Mouse (Mus musculus) CD4-positive, CD25-positive, alpha-beta regulatory T cell, adult 2 months (primary cell): ENCODE data around the gene Dusp15.

ENCODE experiments used
- DNase-seq: peaks from one replicate; pipeline ENCODE4 v3.0.0-alpha.2; 2012; ENCODE audit warnings: low read depth, low spot score

Gene Dusp15

GRCm38 (mm10) chr2:152951065-152951849 is at the start of gene Dusp15:
Dusp15 (minus strand) TSS chr2:152951698.
- peak; percentile 29 for DNase-seq

GRCm38 (mm10) chr2:152997046-152997445 is 45.5 kb upstream of the Dusp15 start:
- DNase-seq = no peak

DNA sequence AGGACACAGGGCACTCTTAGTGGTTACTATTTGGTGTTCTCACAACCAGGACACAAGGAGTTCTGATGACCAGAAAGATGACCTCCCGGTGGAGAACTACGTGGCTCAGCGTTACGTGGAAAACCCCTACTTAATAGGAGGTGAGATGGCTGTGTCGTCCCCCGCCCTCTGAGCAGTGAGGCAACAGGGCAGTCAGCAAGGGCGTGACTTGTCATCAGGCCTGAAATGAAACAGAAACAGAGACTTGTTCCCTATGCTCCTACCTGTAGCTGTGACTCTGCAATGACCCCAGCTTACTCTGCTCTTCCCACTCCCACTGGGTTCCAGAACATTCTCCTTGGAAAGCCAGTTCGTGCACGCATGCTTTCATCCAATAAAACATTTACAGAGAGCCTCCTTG is 40.0 kb upstream of the Dusp15 start:
- DNase-seq = no peak

- DNase-seq = no peak
Observed at GRCm38 (mm10) chr2:152985582-152985981, 34.1 kb upstream of the Dusp15 start.

GRCm38 (mm10) chr2:152976991-152977390 is 25.5 kb upstream of the Dusp15 start:
- no peak for DNase-seq

DNA sequence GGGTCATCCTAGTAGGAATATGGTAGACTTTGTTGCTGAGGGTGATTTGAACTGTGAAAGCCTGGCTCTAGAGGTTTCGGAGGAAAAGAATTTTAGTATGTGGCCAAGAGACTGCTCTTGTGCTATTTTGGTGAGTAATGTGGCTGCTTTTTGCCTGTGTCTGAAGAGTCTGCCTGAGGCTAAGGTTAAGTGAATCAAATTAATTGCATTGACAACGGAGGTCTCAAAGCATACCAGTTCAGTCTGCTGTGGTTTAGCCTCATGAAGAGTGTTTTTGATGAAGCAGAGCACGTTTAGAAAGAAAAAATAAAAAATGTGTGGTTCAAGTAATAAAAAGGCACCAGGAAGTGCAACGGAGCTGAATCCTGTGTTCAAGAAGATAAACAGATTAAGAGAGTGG is 14.1 kb upstream of the Dusp15 start:
- DNase-seq = no peak

DNA sequence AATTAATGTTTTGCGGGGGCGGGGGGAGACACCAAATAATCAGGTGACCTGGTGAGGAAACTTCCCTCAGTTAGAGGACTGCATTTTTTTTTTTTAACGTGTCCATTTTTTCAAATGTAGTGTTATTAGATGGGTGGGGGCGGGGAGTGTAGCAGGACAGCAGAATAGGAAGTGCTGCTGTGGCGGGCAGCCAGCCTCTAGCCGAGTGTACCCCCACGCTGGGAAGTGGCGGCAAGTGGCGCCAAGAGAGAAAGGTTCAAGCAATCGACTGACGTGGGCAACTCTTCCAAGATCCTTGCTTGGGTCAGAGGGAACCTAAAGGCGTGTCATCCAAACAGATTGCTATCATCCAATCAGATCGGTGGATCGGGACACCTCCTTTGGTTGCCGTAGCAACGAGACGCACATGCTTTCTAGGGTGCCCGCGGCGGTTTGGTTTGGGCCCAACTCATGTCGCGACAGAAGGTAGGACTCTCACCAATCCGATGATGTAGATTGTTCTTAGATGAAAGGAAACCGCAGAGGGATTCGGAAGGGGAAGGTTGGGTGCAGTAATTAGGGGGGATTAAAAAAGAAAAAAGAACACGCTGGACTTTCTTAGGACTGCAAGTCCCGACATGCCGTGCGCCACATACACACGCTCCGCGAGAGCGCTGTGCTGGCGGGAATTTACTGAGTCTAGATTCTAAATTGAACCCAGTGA is 10.7 kb upstream of the Dusp15 start, which contains the start of gene Ttll9:
TSS of gene Ttll9 (plus strand) at position 395 of the 703 bp plus-strand sequence.
- peak; percentile 65 for DNase-seq

GRCm38 (mm10) chr2:152958116-152958515 is 6.6 kb upstream of the Dusp15 start:
- DNase-seq = no peak

DNA sequence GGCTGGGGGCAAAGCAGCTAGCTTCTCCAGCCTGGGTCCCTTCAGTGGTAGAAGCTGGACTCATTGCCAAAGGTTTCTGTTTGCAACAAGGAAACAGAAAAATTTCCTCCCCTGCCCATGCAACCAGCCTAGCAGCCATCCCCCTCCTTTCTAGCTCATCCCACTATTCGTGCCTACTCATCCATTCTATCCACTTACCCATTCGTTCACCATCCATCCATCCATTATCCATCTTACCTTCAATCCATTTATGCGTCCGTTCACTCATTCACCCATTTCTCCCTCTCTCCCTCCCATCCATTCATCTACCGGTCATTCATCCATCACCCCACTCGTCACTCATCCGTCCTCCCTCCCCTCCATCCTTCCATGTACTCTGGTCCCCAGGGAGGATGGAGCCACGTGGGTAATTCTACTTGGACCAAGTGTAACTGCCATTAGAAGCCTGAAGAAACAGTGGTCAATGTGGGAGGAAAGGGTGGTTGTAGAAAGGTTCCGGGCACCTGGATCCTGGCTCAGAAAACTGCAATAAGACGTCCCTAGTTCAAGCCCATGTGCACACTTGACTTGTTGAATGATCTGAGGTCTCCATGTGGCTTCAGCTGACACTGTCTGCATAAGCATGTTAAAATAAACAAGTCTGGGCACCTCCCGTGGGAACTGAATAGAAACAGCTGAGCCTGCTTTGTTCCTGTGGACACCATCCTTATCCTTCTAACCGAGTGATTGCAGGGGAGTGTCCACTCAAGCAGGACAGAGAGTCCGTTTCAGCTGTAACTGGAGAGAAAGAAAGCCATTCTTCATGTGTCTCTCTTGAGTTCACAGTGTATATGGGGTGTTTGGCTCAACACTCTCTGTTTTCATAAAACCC is 587 bp upstream of the Dusp15 start:
- no peak for DNase-seq

DNA sequence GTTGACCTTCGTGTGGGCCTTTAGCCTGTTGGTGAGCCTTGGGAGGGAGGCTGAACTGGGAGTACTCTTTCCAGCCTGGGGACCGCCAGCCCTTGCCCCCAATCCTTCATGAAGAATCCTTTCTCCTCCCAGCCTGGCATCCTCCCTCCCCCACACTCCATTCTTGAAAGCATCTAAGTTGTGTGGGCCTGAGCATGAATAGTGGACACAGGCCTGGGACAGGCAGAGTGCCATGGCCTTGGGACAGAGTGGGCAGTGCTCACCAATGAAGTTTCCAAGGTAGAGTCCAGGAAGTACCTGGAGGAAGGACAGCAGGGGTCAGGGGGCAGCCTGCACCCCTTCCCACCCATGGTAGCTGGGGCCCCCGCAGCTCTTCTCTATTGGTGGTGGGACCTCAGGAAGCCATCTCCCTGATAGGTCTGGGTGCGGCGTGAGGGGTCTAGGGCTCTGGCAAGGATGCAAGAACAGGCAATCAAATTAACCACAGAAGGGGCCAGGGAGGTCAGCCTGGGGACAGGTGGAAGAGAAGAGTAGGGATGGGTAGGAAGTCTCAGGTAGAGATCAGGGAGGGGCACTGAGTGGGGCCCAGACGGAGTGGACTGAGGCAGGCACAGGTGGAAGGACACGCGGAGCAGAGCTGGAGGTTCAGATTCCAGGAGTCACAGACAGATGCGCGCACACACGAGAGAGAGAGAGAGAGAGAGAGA is 987 bp downstream of the Dusp15 start:
- DNase-seq = no peak

DNA sequence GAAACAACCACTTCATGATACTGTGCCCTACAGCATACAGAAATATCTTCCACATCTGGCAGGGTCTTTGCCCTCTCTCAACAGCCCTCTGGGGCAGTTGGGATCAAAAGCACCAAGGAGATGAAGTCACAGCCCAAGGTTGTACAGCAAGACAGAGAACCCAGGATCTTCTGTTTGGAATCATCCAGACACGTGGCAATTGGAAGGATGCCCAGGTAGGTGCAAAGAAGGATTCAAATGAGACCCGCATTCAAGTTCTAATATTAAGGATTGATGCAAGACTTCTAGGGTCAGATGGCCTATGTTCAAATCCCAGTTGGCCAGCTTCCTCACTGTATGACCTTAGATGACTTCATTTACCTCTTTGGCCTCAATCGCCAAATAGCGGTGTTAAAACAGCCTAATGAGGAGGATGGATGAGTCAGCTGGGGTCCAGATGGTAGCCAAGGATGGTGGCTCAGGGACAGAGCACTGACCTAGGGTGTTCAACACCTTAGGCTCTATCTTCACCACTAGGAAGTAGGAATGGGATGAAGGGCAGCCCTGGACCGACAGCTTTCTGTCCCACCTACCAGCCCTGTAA is 3.0 kb downstream of the Dusp15 start:
- DNase-seq = no peak

- DNase-seq = no peak
Observed at GRCm38 (mm10) chr2:152947098-152947497, 4.4 kb downstream of the Dusp15 start.

GRCm38 (mm10) chr2:152944013-152944412 is 7.5 kb downstream of the Dusp15 start:
- DNase-seq = no peak

DNA sequence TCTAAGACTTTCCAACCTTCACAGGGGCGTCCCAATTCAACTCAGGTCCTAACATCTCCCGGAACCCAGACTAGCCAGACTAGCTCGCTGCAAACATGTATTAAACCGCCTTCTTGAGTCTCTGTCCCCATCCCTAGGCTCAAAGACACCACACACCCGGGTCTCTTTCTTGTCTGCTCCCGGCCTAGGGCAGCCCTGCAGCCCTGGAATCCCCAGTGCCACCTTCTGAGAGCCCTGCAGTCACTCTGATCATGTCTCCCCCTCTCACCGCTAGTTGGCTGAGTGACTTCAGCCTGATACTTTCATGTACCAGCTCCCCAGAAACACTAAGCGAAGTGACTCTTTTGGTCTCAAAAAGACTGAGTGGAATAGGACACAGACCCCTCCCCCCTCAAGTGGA is 7.9 kb downstream of the Dusp15 start:
- DNase-seq = no peak

- DNase-seq = no peak
Observed at GRCm38 (mm10) chr2:152942898-152943515, 8.5 kb downstream of the Dusp15 start.

DNA sequence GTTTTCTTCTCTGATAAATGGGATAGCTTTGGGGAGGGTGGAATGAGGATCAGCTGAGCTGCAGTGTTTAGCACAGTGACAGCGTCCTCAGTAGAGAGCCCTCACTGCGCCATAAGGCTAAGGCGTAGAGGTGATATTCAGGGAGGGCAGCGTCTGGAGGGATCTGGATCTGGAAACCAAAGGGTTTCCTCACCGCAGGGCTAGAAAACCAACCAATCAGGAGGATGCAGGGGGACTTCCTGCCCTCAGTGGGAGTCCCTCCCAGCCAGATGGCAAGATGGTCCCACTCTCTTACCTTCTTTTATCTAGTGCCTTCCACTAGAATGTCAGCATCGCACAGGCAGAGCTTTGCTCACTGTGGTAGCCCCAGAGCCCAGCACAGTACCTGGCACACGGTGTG is 9.7 kb downstream of the Dusp15 start:
- no peak for DNase-seq

- DNase-seq = no peak
Observed at GRCm38 (mm10) chr2:152941106-152941505, 10.4 kb downstream of the Dusp15 start.

GRCm38 (mm10) chr2:152939846-152940245 is 11.7 kb downstream of the Dusp15 start:
- peak; percentile 66 for DNase-seq

DNA sequence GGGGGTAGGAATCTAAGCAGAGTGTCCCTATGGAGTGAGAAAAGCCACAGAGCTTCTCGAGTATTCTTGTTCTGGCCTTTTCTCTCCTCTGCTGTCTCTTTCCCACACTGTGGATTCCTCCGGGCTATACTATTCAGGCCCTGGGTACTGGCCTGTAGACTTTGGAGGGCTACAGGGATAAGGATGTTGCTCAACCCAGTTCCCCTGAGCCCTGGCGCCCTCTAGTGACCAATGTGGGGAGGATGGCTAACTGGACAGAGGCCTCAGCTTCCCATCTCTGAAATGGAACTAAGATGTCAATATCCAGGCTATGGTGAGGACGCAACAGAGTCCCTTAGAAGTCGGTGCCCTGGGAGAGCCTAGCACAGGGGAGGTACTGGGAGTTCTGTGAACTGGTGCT is 17.9 kb downstream of the Dusp15 start:
- DNase-seq = peak; percentile 57

DNA sequence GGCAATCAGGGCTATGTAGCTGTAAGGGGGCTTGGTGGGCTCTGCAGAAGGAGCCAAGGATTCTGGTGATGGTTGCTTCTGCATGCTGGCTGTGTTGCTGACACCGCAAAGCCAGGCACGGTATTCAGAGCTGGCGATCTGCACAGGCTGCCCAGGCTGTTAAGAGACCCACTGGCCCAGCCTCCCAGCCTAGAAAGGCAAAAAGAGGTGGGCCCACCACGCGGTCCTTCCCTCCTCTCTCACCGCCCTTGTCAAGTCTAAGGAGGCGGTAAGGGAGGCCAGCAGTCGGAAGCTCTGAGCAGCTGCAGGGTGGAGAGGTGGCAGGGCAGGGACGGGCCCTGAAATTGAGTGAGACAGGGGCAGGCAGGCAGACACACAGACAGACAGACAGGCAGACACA is 18.4 kb downstream of the Dusp15 start, which contains the start of gene Foxs1:
TSS of gene Foxs1 (minus strand) at position 161 of the 400 bp plus-strand sequence.
- DNase-seq = no peak
